Mouse (Mus musculus): ENCODE measurements around the gene Llgl2.

- TF ChIP-seq CTCF (IDR thresholded peaks at IDR 0.05; ENCODE audit: borderline replicate concordance, insufficient read depth, low read depth, low read length) (no peak), POLR2A (IDR thresholded peaks at IDR 0.05; ENCODE audit: borderline replicate concordance, insufficient read depth, low read length) (no peak)
Observed at GRCm38 (mm10) chr11:115843891-115844239, 20.0 kb downstream of the Llgl2 start.
